21 mouse cellular contexts compared by ENCODE assay signal in genomic region chr9:44561597-44561996, GRCm38 (mm10). TPM values are rescaled to one million over a fixed set of nuclear protein-coding genes. Genes with fewer than 3 reads are reported as not detected.
A peak's percentile ranks its signal among the peaks of the same experiment; 100 is the strongest.
DNase-seq lines count a peak whose midpoint lies in the region; ATAC-seq and TF ChIP-seq lines count a peak whose summit lies in the region.
"Had no signal": no experiment of that assay in that cellular context is flagged by ENCODE, and none has a peak within 500 bp of the region (broad histone marks: within the 10 kb centered on the region; RNA-seq: fewer than 3 reads in every experiment).

TSS of gene Cxcr5 (minus strand) at chr9:44561877.

- TF ChIP-seq POLR2A in testis, adult 2 months (IDR thresholded peaks at IDR 0.05; ENCODE audit: control insufficient read depth, low read depth, low read length), result no peak
- no peak for TF ChIP-seq POLR2A in cerebellum, adult 2 months (IDR thresholded peaks at IDR 0.05; ENCODE audit: borderline replicate concordance, insufficient read depth, low read length)

- H3K4me1 ChIP-seq in testis, adult 2 months (ENCODE audit: control insufficient read depth, insufficient read depth, low read length), result peaks cover 6% of the 10 kb centered on the region
- H3K4me1 ChIP-seq in liver, embryonic 11.5 days (replicated peaks; ENCODE audit: control insufficient read depth, insufficient read depth, low read length), result peaks cover 22% of the 10 kb centered on the region
- H3K4me1 ChIP-seq in cerebellum, adult 2 months (ENCODE audit: control insufficient read depth, insufficient read depth, low read length), result no peaks in the 10 kb centered on the region
- H3K4me1 ChIP-seq: embryonic facial prominence, embryonic 15.5 days had no signal

- H3K36me3 ChIP-seq in testis, adult 2 months (ENCODE audit: control insufficient read depth, insufficient read depth, low read length), result no peaks in the 10 kb centered on the region
- H3K36me3 ChIP-seq in liver, embryonic 11.5 days (ENCODE audit: control insufficient read depth, insufficient read depth, low read length), result no peaks in the 10 kb centered on the region
- H3K36me3 ChIP-seq: embryonic facial prominence, embryonic 15.5 days; heart, embryonic 10.5 days had no signal

- no peaks in the 10 kb centered on the region for H3K27me3 ChIP-seq in testis, adult 2 months (ENCODE audit: control insufficient read depth, insufficient read depth, low read length)
- H3K27me3 ChIP-seq in liver, embryonic 11.5 days (replicated peaks; ENCODE audit: control insufficient read depth, insufficient read depth, low read length), result no peaks in the 10 kb centered on the region
- no peaks in the 10 kb centered on the region for H3K27me3 ChIP-seq in cerebellum, adult 2 months (ENCODE audit: control insufficient read depth, insufficient read depth, low read length)
- H3K27me3 ChIP-seq: embryonic facial prominence, embryonic 15.5 days had no signal

- no peak within 1 kb of the TSS for H3K27ac ChIP-seq in testis, adult 2 months (ENCODE audit: control insufficient read depth, insufficient read depth, low read depth, low read length)
- H3K27ac ChIP-seq in liver, embryonic 11.5 days (ENCODE audit: low read depth, low read length), result no peak within 1 kb of the TSS; the same call in 1 of the 2 replicates
- H3K27ac ChIP-seq in cerebellum, adult 2 months (ENCODE audit: insufficient read depth, low read length), result no peak within 1 kb of the TSS
- H3K27ac ChIP-seq: embryonic facial prominence, embryonic 15.5 days; heart, embryonic 10.5 days had no signal

- no peak within 1 kb of the TSS for H3K9ac ChIP-seq in liver, embryonic 11.5 days (ENCODE audit: low read depth, low read length)
- H3K9ac ChIP-seq: embryonic facial prominence, embryonic 15.5 days had no signal

- no peaks in the 10 kb centered on the region for H3K9me3 ChIP-seq in liver, embryonic 11.5 days (ENCODE audit: control insufficient read depth, low read length)
- H3K9me3 ChIP-seq: embryonic facial prominence, embryonic 15.5 days; heart, embryonic 10.5 days had no signal

- 0 out of 2 replicates have a peak within 1 kb of the TSS, but pooled peaks have one; percentile 4 for H3K4me2 ChIP-seq in liver, embryonic 11.5 days
- H3K4me2 ChIP-seq: embryonic facial prominence, embryonic 15.5 days had no signal

- DNase-seq in testis, postnatal 14 days (ENCODE audit: low spot score), result no peak
- DNase-seq in c-Kit-positive CD71-positive TER-119-negative erythroid progenitor cells, embryonic 14.5 days (ENCODE audit: low read depth), result peak; percentile 67
- DNase-seq in liver, embryonic 11.5 days (ENCODE audit: low spot score), result no peak
- no peak for DNase-seq in cerebellum, adult 2 months
- DNase-seq in kidney, adult 11 months, result no peak
- no peak for DNase-seq in thymus, postnatal 10 days (ENCODE audit: low spot score in 2 of 2)
- DNase-seq: adrenal gland, adult 2 months; cerebellum, adult 11 months; gastrocnemius, postnatal 10 days; heart, postnatal 36 days; kidney, postnatal 36 days; lung, postnatal 4 days; thymus, postnatal 25 days had no signal

- ATAC-seq in liver, embryonic 11.5 days (replicated peaks; ENCODE audit: low FRiP score), result peak; percentile 60
- ATAC-seq in neutrophil, adult 5-6 weeks (ENCODE audit: extremely low read depth, insufficient number of reproducible peaks, low FRiP score, poor library complexity, severe bottlenecking), result no peak
- ATAC-seq: forebrain, embryonic 16.5 days; intestine, postnatal 0 days had no signal

- 52% methylated on average over 4 of the region's 4 CpGs for WGBS in liver, embryonic 11.5 days
- 35% methylated on average over 4 of the region's 4 CpGs for WGBS in cerebellum, adult 2 months

- TF ChIP-seq CTCF in testis, adult 2 months (IDR thresholded peaks at IDR 0.05; ENCODE audit: control insufficient read depth, insufficient read depth, insufficient replicate concordance, low read depth, low read length), result no peak
- TF ChIP-seq CTCF in cerebellum, adult 2 months (IDR thresholded peaks at IDR 0.05; ENCODE audit: borderline replicate concordance, insufficient read depth, low read depth, low read length), result no peak

- H3K4me3 ChIP-seq in testis, adult 2 months (ENCODE audit: control insufficient read depth, low read depth, low read length), result peak within 1 kb of the TSS; percentile 51
- no peak within 1 kb of the TSS for H3K4me3 ChIP-seq in liver, embryonic 11.5 days (ENCODE audit: low read depth, low read length)
- no peak within 1 kb of the TSS for H3K4me3 ChIP-seq in cerebellum, adult 2 months (replicated peaks; ENCODE audit: insufficient read depth, low read depth, low read length)
- H3K4me3 ChIP-seq: embryonic facial prominence, embryonic 15.5 days; heart, embryonic 10.5 days had no signal

RNA-seq across cellular contexts. Expression of gene Cxcr5, which starts in this region (rescaled TPM):
- polyA plus RNA-seq in testis, adult 2 months (2012; rRNA removed), result 8.6 and 11.2 TPM in 2 replicates
- polyA plus RNA-seq in liver, embryonic 11.5 days (2014; fragmentation: Nextera tagmentation; extraction: Ambion mirVana), result 0.47 TPM in 1 of 2 replicates, not detected in the other
- 207 and 222 TPM in 2 replicates for total RNA-seq in neutrophil, adult 5-6 weeks (2017)
- polyA plus RNA-seq in cerebellum, adult 2 months (2012; rRNA removed), result 0.08 and 0.20 TPM in 2 replicates
- total RNA-seq: gastrocnemius, postnatal 10 days; layer of hippocampus, postnatal 25 days had no signal
- polyA plus RNA-seq: forebrain, embryonic 16.5 days; heart, embryonic 10.5 days; neural tube, embryonic 14.5 days had no signal

Comparison
In these comparisons a context has a peak if more than half of its experiments do, and no peak if none do; other contexts are left out.
1. Peak in ATAC-seq and H3K4me2 ChIP-seq in liver, embryonic 11.5 days; RNA of the gene not detected or under 1 TPM.